Mouse (Mus musculus) G1E (cell line): Measurements from ENCODE around the gene Tppp3. TPM values are rescaled to one million over a fixed set of nuclear protein-coding genes. Genes with fewer than 3 reads are reported as not detected.

Experiments used
- ATAC-seq: 2 replicates; pipeline ENCODE4 v1.8.0; 2016; ENCODE audit warnings: mild to moderate bottlenecking; ENCODE audit not compliant: insufficient number of reproducible peaks, poor library complexity, low FRiP score, severe bottlenecking; ENCODE audit errors: extremely low read depth
- DNase-seq: peaks from one replicate; pipeline ENCODE4 v3.0.0; 2012; ENCODE audit warnings: low spot score
- H3K27me3 ChIP-seq: 2 replicates; pipeline ENCODE4 v1.6.1; 2012; ENCODE audit warnings: mild to moderate bottlenecking, low read length, inconsistent platforms; ENCODE audit not compliant: insufficient read depth
- H3K36me3 ChIP-seq: replicated peaks from 2 replicates; pipeline ENCODE3; 2012; ENCODE audit warnings: mild to moderate bottlenecking, inconsistent platforms
- H3K4me1 ChIP-seq: 2 replicates; pipeline ENCODE4 v1.6.1; 2012; ENCODE audit warnings: low read depth, low read length, inconsistent platforms, mixed read lengths; ENCODE audit not compliant: insufficient read depth
- H3K4me3 ChIP-seq: 2 replicates; pipeline ENCODE4 v1.5.1; 2012; ENCODE audit warnings: low read depth, mild to moderate bottlenecking, inconsistent platforms, low read length, moderate library complexity, mixed read lengths
- H3K9me3 ChIP-seq: replicated peaks from 2 replicates; pipeline ENCODE4 v1.6.1; 2012; ENCODE audit warnings: inconsistent platforms
- CTCF ChIP-seq: IDR thresholded peaks from 2 replicates; pipeline ENCODE4 v1.5.1; 2012; ENCODE audit warnings: low read depth, low read length, inconsistent platforms, mixed read lengths
- GATA1 ChIP-seq: IDR thresholded peaks from 2 replicates; pipeline ENCODE4 v1.6.1; 2012; ENCODE audit warnings: borderline replicate concordance, low read length, inconsistent platforms, mixed read lengths
- GATA2 ChIP-seq: IDR thresholded peaks from 2 replicates; pipeline ENCODE4 v1.6.1; 2012; ENCODE audit warnings: low read depth, low read length, inconsistent platforms, borderline replicate concordance
- POLR2AphosphoS5 ChIP-seq: IDR thresholded peaks from 2 replicates; pipeline ENCODE4 v1.6.1; 2012; ENCODE audit warnings: low read depth, low read length, inconsistent platforms; ENCODE audit not compliant: insufficient replicate concordance
- TAL1 ChIP-seq: conservative IDR thresholded peaks from 2 replicates; pipeline ENCODE4 v1.6.1; 2012; ENCODE audit warnings: low read depth, low read length, inconsistent platforms, mixed read lengths
- polyA plus RNA-seq: library from polyadenylated mRNA; stranded (reverse); fragments of >175 nt; gene quantifications from 2 replicates; pipeline ENCODE4 v1.2.3, GENCODE M21; 2012
- total RNA-seq, 2 experiments: library from RNA; stranded (forward) in 1 of 2; stranded (reverse) in 1 of 2; fragments of 200-1000 nt in 1 of 2; fragments of >200 nt in 1 of 2; fragmentation: Nextera tagmentation in 1 of 2; gene quantifications; 2 replicates each; pipeline ENCODE4 v1.2.3; 2014 to 2017

Tppp3 gene
- total RNA-seq (2014; fragmentation: Nextera tagmentation) = not detected in 2 replicates
- total RNA-seq (2017) = not detected in 2 replicates
- polyA plus RNA-seq = not detected in 2 replicates

DNA sequence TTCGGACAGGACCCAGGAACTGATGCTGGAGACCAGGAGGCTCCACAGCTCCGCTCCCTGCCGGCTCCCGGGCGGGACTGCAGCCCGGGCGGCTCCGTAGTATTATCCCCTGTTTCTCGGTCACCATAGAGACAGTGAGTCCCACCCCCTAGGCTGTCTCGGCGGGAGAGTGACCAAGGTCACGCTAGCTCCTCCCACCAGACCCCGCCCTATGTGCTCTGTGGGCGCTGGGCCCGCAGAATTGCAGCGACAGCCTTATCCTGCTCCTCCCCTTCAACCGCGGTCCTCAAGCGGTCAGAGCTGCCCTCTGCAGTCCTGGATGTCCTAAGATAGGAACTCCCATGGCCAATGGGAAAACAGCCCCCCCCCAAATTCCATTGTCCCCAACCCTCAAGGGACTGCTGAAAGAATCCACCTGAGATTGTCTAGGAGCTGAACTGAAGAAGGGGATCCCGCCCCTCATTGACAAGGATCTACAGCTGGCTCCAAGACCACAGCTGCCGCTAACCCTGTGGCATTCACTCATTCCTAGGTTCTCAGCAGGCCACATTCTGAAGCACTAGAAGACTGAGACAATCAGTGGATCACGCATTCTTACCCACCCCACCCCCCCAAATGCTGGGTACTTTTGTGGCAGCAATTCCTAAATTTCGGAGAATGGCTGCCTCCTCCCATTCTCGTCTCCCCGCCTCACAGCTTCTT, at the start of gene Tppp3:
Gene Tppp3, minus strand, starts transcription at position 213 of the 702 bp plus-strand sequence.
- ATAC-seq = no peak
- H3K36me3 ChIP-seq = no peaks in the 10 kb centered on the region
- H3K4me1 ChIP-seq = no peaks in the 10 kb centered on the region
- TF ChIP-seq TAL1 (no peak), POLR2AphosphoS5 (no peak), GATA2 (no peak), GATA1 (no peak), CTCF (no peak)
- peaks cover 52% of the 10 kb centered on the region for H3K27me3 ChIP-seq
- no peaks in the 10 kb centered on the region for H3K9me3 ChIP-seq
- H3K4me3 ChIP-seq = no peak within 1 kb of the TSS
- DNase-seq = no peak

DNA sequence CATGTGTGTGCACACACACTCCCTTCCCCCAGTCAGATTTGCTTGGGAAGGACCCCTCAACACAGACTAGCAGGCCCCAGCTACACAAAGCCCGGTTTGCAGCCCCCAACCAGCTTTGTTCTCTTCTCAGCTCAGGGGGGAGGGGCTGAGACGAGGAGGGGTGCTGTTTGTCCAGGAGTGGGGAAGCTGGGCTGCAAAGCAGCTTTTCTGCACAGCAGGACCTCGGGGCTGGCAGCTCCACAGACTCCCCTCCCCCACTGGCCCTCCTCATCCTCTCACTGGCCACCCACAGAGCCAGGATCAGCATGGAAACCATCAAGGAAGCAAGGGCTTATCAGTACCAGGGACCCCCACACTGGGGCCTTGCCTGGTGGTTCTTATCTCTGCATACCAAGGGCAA, 49.7 kb upstream of the Tppp3 start:
- H3K4me1 ChIP-seq = peaks cover 26% of the 10 kb centered on the region
- H3K9me3 ChIP-seq = no peaks in the 10 kb centered on the region
- no peak overlapping the region for H3K4me3 ChIP-seq
- H3K36me3 ChIP-seq = peaks cover 54% of the 10 kb centered on the region
- TF ChIP-seq CTCF (no peak), POLR2AphosphoS5 (no peak), GATA1 (no peak), TAL1 (no peak), GATA2 (no peak)
- ATAC-seq = 0 out of 2 replicates have a peak, but pooled peaks have one; percentile 22
- peaks cover 36% of the 10 kb centered on the region for H3K27me3 ChIP-seq
- no peak for DNase-seq

DNA sequence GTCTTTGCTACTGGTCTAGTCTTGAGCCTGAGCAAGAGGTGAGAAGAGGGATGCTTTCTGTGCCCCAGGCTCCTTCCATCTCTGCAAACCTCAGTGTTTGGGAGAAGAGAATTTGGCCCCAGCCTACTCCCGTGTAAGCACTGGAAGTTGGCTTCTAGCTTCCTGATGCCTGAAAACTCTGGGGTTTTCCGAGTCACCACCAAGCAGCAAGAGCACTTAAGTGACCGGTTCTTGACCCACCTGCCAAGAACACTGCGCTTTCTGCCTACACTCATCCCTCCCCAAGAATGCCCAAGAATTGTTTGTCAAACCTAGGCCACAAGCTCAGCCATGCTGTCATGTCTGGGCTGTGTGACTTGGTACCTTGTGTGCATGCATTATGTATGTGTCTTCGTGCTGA, 49.2 kb upstream of the Tppp3 start:
- no peak for TF ChIP-seq CTCF
- no peak for TF ChIP-seq TAL1
- no peak for TF ChIP-seq GATA1
- TF ChIP-seq GATA2 = no peak
- no peak for TF ChIP-seq POLR2AphosphoS5
- Histone ChIP-seq H3K9me3 (no peaks in the 10 kb centered on the region), H3K4me3 (no peak overlapping the region), H3K36me3 (peaks cover 49% of the 10 kb centered on the region), H3K27me3 (peaks cover 38% of the 10 kb centered on the region), H3K4me1 (peaks cover 30% of the 10 kb centered on the region)
- DNase-seq (no peak), ATAC-seq (no peak)

DNA sequence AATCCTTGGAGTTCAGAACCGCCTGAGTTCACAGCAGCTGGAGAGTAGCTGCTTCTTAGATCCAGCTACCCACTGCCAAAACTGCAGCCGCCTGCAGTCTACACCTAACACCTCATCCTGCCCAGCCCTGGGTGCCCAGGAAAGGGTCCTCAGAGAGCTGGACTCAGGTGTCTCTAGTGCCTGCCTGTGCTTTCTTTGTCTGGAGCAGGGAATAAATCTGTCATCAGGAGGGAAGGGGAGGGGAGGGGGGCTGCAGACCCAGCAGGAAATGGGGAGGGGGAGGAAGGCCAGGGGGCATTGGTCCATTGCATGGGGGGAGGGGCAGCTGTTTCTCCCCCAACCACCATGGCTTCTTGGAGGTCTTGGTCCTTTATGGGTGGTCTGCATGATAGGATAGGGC, 48.3 kb upstream of the Tppp3 start:
- DNase-seq (no peak), ATAC-seq (no peak)
- no peak overlapping the region for H3K4me3 ChIP-seq
- no peaks in the 10 kb centered on the region for H3K9me3 ChIP-seq
- peaks cover 40% of the 10 kb centered on the region for H3K36me3 ChIP-seq
- H3K4me1 ChIP-seq = peaks cover 30% of the 10 kb centered on the region
- peaks cover 46% of the 10 kb centered on the region for H3K27me3 ChIP-seq
- TF ChIP-seq GATA2 (no peak), TAL1 (no peak), CTCF (no peak), POLR2AphosphoS5 (no peak), GATA1 (no peak)

DNA sequence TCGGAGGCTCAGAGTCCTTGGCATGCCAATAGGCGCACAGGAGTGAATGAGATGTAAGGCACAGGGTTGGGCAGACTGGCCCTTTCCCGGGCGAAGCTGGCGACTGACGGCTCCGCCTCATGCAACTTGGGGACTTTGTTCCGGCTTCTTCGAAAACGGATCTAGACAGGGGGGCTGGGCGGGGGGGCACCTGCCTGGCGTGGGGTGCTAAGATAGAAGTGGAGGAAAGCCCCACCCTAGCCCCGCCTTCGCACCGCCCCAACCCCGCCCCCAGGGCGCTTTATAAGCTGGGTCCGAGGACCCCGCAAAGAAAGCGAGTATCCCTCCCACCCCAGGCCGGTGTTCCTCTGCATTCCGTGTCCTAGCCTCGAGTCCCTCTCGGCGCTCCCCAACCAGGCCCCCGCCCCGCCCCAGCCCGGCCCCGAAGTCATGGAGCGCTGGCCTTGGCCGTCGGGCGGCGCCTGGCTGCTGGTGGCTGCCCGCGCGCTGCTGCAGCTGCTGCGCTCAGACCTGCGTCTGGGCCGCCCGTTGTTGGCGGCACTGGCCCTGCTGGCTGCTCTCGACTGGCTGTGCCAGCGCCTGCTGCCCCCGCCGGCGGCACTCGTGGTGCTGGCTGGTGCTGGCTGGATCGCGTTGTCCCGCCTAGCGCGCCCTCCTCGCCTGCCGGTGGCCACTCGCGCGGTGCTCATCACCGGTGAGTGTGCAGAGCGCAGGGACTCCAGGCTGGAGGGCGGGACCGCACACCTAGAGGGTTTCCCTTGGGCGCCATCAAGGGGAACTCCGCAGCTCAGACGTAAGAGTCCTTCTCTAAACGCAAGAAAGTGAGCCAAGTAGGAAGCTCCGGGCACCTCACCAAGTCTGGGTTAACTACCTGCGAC, 47.3 kb upstream of the Tppp3 start, which contains the start of gene Hsd11b2:
Gene Hsd11b2, plus strand, starts transcription at position 320 of the 878 bp plus-strand sequence.
- Histone ChIP-seq H3K4me1 (peaks cover 30% of the 10 kb centered on the region), H3K36me3 (peaks cover 30% of the 10 kb centered on the region), H3K9me3 (no peaks in the 10 kb centered on the region), H3K4me3 (peak within 1 kb of the TSS; percentile 69), H3K27me3 (peaks cover 49% of the 10 kb centered on the region)
- TF ChIP-seq CTCF (no peak), GATA2 (no peak), GATA1 (no peak), TAL1 (no peak), POLR2AphosphoS5 (no peak)
- DNase-seq = peak; percentile 12
- ATAC-seq = no peak

DNA sequence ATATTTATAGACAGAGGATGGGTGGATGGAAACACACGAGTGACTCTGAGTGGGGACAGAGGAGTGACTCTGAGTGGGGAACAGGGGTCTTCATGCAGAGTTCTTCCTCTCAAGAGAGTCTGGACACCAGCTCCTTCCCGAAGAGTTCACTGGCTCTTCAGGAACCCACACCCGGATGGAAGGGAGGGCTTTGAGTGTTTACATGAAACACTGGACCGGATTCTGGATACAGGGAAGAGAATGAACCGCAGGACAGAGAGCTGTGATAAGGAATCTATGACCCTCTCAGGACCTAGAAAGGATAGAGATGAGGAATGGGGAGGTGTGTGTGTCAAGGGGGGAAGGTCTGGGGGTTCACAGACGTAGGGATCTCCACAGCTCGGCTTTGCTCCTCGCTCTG, 46.0 kb upstream of the Tppp3 start:
- H3K27me3 ChIP-seq = peaks cover 51% of the 10 kb centered on the region

More for the DNA sequence above, 46.0 kb upstream of the Tppp3 start:
- Histone ChIP-seq H3K4me3 (no peak overlapping the region), H3K36me3 (peaks cover 17% of the 10 kb centered on the region), H3K4me1 (peaks cover 31% of the 10 kb centered on the region), H3K9me3 (no peaks in the 10 kb centered on the region)
- no peak for ATAC-seq
- no peak for TF ChIP-seq TAL1
- no peak for TF ChIP-seq GATA2
- TF ChIP-seq CTCF = no peak
- no peak for TF ChIP-seq POLR2AphosphoS5
- no peak for TF ChIP-seq GATA1
- DNase-seq = no peak
